Mouse (Mus musculus) hindbrain, embryonic 11.5 days (tissue): ENCODE results near the gene Capn2. TPM values are rescaled to one million over a fixed set of nuclear protein-coding genes. Genes with fewer than 3 reads are reported as not detected.

ENCODE experiments used
- ATAC-seq: fragments of 200-750 bp; cut with Nextera tagmentation; 2 replicates; pipeline ENCODE4 v1.8.0; 2017; ENCODE audit warnings: mild to moderate bottlenecking, moderate TSS enrichment, moderate library complexity; ENCODE audit not compliant: low FRiP score
- DNase-seq: peaks from one replicate; pipeline ENCODE4 v3.0.0-alpha.2; 2015; ENCODE audit warnings: low spot score
- H3K27ac ChIP-seq: fragments of 300-500 bp; sonication (generic); 2 replicates; pipeline ENCODE4 v1.5.1; 2014; ENCODE audit warnings: mild to moderate bottlenecking, low read depth, low read length
- H3K27me3 ChIP-seq: fragments of 300-500 bp; sonication (generic); 2 replicates; pipeline ENCODE4 v1.6.1; 2014; ENCODE audit warnings: mild to moderate bottlenecking, low read length, moderate library complexity, mixed read lengths; ENCODE audit not compliant: control insufficient read depth, insufficient read depth
- H3K36me3 ChIP-seq: fragments of 300-500 bp; sonication (generic); 2 replicates; pipeline ENCODE4 v1.6.1; 2014; ENCODE audit warnings: mild to moderate bottlenecking, low read length, moderate library complexity, mixed read lengths; ENCODE audit not compliant: control insufficient read depth, insufficient read depth
- H3K4me1 ChIP-seq: fragments of 300-500 bp; sonication (generic); replicated peaks from 2 replicates; pipeline ENCODE4 v1.6.1; 2014; ENCODE audit warnings: low read length, mixed read lengths; ENCODE audit not compliant: control insufficient read depth, insufficient read depth
- H3K4me2 ChIP-seq: fragments of 300-500 bp; sonication (generic); replicated peaks from 2 replicates; pipeline ENCODE4 v1.6.1; 2014; ENCODE audit warnings: mild to moderate bottlenecking, low read depth, low read length
- H3K4me3 ChIP-seq: fragments of 300-500 bp; sonication (generic); 2 replicates; pipeline ENCODE4 v1.5.1; 2014; ENCODE audit warnings: low read depth, low read length
- H3K9ac ChIP-seq: fragments of 300-500 bp; sonication (generic); 2 replicates; pipeline ENCODE4 v1.6.1; 2014; ENCODE audit warnings: low read depth, low read length
- H3K9me3 ChIP-seq: fragments of 300-500 bp; sonication (generic); 2 replicates; pipeline ENCODE4 v1.6.1; 2016; ENCODE audit warnings: low read length; ENCODE audit not compliant: control insufficient read depth
- WGBS: fragments of 180-500 bp; shearing (Covaris S2); extraction: QIAGEN DNeasy Blood & Tissue Kit; methylation state at CpG from one replicate; pipeline ENCODE4 v1.1.7; 2014; 5-methylcytosine and 5-hydroxymethylcytosine counted together
- polyA plus RNA-seq: library from polyadenylated mRNA; unstranded; fragments of >200 nt; fragmentation: Nextera tagmentation; extraction: Ambion mirVana; gene quantifications from 2 replicates; pipeline ENCODE4 v1.2.1, GENCODE M21; 2014

Capn2 gene
- polyA plus RNA-seq, 1 experiment from 2014 or later, result 69.5 TPM

DNA sequence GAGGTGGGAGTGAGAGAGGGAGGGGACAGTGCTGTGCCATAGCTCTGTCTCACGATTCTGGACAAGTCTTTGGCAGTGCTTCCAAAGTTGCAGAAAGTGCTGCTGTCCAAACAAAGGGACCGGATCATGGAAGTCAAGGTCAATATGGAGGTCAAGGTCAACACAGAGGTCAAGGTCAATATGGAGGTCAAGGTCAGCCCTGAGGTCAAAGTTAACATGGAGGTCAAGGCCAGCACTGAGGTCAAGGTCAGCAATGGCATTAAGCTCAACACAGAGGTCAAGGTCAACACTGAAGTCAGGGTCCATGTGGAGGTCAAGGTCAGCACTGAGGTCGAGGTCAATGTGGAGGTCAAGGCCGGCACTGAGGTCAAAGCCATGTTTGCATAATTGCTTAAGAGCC lies 16.6 kb downstream of the Capn2 start:
- ATAC-seq, result no peak
- no peak overlapping the region for H3K9ac ChIP-seq
- no peaks in the 10 kb centered on the region for H3K4me1 ChIP-seq
- H3K4me3 ChIP-seq, result no peak overlapping the region
- H3K4me2 ChIP-seq, result no peak overlapping the region
- no peak overlapping the region for H3K27ac ChIP-seq
- DNase-seq, result peak; percentile 39
- no peaks in the 10 kb centered on the region for H3K9me3 ChIP-seq
- 87% methylated on average over 4 of the region's 4 CpGs for WGBS
- no peaks in the 10 kb centered on the region for H3K27me3 ChIP-seq
- H3K36me3 ChIP-seq, result no peaks in the 10 kb centered on the region

DNA sequence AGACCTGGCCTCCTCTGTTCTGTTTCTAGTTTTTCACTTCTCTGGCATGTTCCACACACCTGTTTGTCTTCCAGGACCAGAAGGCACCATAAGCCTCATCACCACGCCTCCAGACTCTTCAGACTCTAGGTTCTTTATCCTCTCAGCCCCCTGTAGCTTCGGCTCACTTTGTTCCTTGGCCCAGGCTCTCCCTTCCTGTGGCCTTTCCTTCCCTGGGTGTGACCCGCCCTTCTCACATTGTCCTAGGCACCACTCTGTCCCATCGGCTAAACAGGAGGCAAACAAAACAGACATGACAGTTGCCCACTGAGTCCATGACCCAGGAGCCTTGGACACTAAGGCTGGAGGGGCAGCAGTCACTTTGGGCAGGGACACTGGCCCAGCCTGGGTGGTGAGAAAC lies 17.2 kb downstream of the Capn2 start:
- ATAC-seq, result no peak
- no peaks in the 10 kb centered on the region for H3K36me3 ChIP-seq
- no peak overlapping the region for H3K9ac ChIP-seq

GRCm38 (mm10) chr1:182499443-182500089 lies 17.8 kb downstream of the Capn2 start:
- H3K27ac ChIP-seq, result no peak overlapping the region
- WGBS, result 81% methylated on average over 9 of the region's 9 CpGs
- H3K4me2 ChIP-seq, result no peak overlapping the region
- DNase-seq, result no peak
- H3K4me1 ChIP-seq, result no peaks in the 10 kb centered on the region
- H3K27me3 ChIP-seq, result no peaks in the 10 kb centered on the region
- no peaks in the 10 kb centered on the region for H3K36me3 ChIP-seq
- no peak for ATAC-seq
- no peak overlapping the region for H3K9ac ChIP-seq
- no peak overlapping the region for H3K4me3 ChIP-seq
- no peaks in the 10 kb centered on the region for H3K9me3 ChIP-seq

More for the DNA sequence above, 17.2 kb downstream of the Capn2 start:
- Histone ChIP-seq H3K4me1 (no peaks in the 10 kb centered on the region), H3K9me3 (no peaks in the 10 kb centered on the region), H3K4me2 (no peak overlapping the region), H3K27me3 (no peaks in the 10 kb centered on the region), H3K27ac (no peak overlapping the region), H3K4me3 (no peak overlapping the region)
- 70% methylated on average over 4 of the region's 4 CpGs for WGBS
- no peak for DNase-seq

DNA sequence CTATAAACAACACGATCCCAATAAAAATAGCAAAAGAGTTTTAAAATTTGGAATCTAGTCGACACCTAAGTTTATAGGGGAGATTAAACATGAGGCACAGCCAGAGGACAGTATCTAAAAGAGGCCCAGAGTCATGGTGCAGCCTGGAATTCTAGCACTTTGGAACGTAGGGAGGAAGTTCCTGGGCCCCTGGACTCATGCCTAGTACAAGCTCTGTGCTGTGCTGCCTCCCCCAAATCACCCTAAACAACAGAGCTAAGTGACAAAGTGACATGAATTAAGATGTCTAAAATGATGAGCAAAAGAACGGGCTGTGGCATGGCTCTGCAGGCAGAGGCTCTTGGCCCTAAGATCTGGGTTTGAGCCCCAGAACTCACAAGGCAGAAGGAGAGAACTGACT lies 19.7 kb downstream of the Capn2 start:
- H3K27ac ChIP-seq, result no peak overlapping the region
- H3K4me1 ChIP-seq, result no peaks in the 10 kb centered on the region
- no peak overlapping the region for H3K4me3 ChIP-seq
- 71% methylated on average over 4 of the region's 4 CpGs for WGBS
- no peaks in the 10 kb centered on the region for H3K36me3 ChIP-seq
- no peaks in the 10 kb centered on the region for H3K27me3 ChIP-seq
- H3K4me2 ChIP-seq, result no peak overlapping the region
- no peak overlapping the region for H3K9ac ChIP-seq
- DNase-seq (no peak), ATAC-seq (no peak)
- H3K9me3 ChIP-seq, result no peaks in the 10 kb centered on the region

DNA sequence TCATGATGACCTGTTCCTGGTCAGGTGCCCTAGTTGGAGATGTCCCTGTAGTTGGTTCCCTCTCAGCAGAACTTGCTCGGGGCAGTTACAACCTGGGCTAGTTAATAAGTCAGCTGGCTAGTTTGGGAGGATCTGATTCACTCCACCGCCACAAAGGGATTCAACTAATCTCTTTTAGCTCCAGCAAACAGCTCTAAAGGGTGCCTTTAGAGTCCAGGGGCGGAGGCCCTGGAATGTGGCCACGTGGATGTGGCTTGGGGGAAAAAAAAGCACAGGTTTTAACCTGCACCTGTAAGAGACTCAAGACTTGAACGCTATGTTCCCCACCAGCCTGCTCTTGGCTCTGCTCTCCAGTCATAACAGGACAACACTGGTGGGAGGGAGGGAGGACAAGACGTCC lies 20.7 kb downstream of the Capn2 start:
- DNase-seq (no peak), ATAC-seq (no peak)
- Histone ChIP-seq H3K9ac (no peak overlapping the region), H3K27me3 (no peaks in the 10 kb centered on the region), H3K36me3 (no peaks in the 10 kb centered on the region), H3K27ac (no peak overlapping the region), H3K4me1 (no peaks in the 10 kb centered on the region), H3K9me3 (no peaks in the 10 kb centered on the region), H3K4me3 (no peak overlapping the region), H3K4me2 (no peak overlapping the region)
- WGBS, result 65% methylated on average over 6 of the region's 6 CpGs

DNA sequence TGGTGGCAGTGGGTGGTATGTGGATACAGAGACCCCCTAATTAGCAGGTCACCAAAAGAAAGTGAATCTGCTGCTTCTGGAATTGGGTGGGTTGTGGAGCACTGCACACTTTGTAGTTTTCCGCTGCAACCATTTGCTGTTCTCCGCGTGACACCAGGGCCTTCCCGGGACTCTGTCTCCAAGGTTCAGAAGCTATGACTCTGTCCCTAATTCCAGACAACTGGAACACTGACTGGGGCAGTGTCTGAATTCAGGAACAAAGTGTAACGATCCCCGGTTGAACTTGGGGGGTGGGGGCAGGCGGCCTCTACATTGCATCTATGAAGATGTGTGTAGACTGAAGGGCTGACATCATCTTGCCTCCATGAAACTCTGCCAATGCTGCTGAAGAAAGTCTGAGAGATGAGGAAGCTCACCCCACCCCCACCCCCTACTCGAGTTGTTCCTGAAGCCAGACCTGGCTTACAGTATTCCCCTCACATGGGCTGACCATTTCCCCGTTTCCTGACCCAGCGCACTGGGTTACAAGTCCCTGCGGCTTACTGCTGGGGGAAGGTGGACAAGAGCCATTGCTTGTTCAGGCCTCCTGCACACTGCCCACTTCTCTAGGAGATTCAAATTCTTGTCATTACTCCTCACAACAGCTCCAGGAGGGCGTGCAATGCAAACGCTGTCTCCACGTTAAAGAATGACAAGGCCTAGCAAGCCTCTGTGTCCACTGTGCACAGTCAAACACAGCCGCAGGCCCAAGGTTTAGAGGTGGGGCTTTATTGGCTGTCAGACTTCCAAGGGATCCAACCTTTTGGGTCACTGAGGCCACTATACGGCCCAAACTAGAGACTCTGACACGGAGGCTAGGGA lies 22.9 kb downstream of the Capn2 start:
- ATAC-seq (no peak), DNase-seq (no peak)
- no peaks in the 10 kb centered on the region for H3K36me3 ChIP-seq
- no peak overlapping the region for H3K27ac ChIP-seq
- H3K9ac ChIP-seq, result no peak overlapping the region
- no peak overlapping the region for H3K4me2 ChIP-seq
- no peak overlapping the region for H3K4me3 ChIP-seq
- H3K9me3 ChIP-seq, result no peaks in the 10 kb centered on the region
- H3K4me1 ChIP-seq, result 0 out of 2 replicates have a peak, but pooled peaks cover 2% of the 10 kb centered on the region
- WGBS, result 76% methylated on average over 17 of the region's 17 CpGs
- H3K27me3 ChIP-seq, result no peaks in the 10 kb centered on the region

GRCm38 (mm10) chr1:182491839-182492238 lies 25.6 kb downstream of the Capn2 start:
- no peak overlapping the region for H3K4me2 ChIP-seq
- no peak overlapping the region for H3K27ac ChIP-seq
- no peaks in the 10 kb centered on the region; the same call in 1 of the 2 replicates for H3K36me3 ChIP-seq
- 0 out of 2 replicates have a peak, but pooled peaks cover 2% of the 10 kb centered on the region for H3K4me1 ChIP-seq
- WGBS, result 87% methylated on average over 6 of the region's 6 CpGs
- no peaks in the 10 kb centered on the region for H3K27me3 ChIP-seq
- no peak overlapping the region for H3K9ac ChIP-seq
- no peak overlapping the region for H3K4me3 ChIP-seq
- no peak for ATAC-seq
- no peak for DNase-seq
- no peaks in the 10 kb centered on the region for H3K9me3 ChIP-seq

DNA sequence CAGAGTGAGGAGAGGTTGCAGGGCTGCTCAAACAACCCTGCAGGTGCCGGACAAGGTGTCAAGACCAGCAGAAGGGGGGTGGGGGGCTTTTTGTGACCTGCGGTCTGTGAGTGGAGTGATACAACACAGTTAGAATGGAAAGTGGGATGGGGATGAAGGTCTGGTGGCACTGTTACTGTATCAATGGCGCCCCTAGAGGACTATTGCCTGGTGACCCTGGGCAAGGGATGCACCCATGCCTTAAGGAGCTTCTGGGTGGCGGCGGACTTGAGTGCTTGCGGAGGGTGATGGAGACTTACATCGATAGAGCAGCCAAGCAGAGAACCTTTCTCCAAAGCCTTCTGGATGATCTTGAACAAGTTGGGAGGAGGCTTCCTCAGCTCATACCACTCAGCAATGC lies 26.8 kb downstream of the Capn2 start:
- Histone ChIP-seq H3K4me1 (0 out of 2 replicates have a peak, but pooled peaks cover 2% of the 10 kb centered on the region), H3K27me3 (no peaks in the 10 kb centered on the region), H3K9ac (no peak overlapping the region), H3K36me3 (peaks cover 3% of the 10 kb centered on the region), H3K4me3 (no peak overlapping the region), H3K27ac (no peak overlapping the region), H3K9me3 (no peaks in the 10 kb centered on the region), H3K4me2 (no peak overlapping the region)
- DNase-seq (peak; percentile 25), ATAC-seq (no peak)
- 80% methylated on average over 7 of the region's 7 CpGs for WGBS
